Mouse (Mus musculus): ENCODE data around the gene Thra. TPM values are rescaled to one million over a fixed set of nuclear protein-coding genes. Genes with fewer than 3 reads are reported as not detected.
"Not testable (repeated sequence)": the region's sequence is repeated elsewhere in the genome, so short reads cannot be mapped to it uniquely, and the experiment has no call there.

Thra gene
- polyA plus RNA-seq, 1 experiment from 2014 or later: 28.0 TPM

GRCm38 (mm10) chr11:98711046-98711434, 29.4 kb upstream of the Thra start:
- no peak for ATAC-seq (ENCODE audit: low FRiP score, low TSS enrichment)
- 68% methylated on average over 4 of the region's 4 CpGs for WGBS
- Histone ChIP-seq H3K36me3 (ENCODE audit: control insufficient read depth, insufficient read depth, low read length) (peaks cover 66% of the 10 kb centered on the region), H3K9ac (ENCODE audit: low read depth, low read length) (0 out of 2 replicates have a peak overlapping the region, but pooled peaks have one; percentile 12), H3K4me2 (replicated peaks; ENCODE audit: low read depth, low read length) (no peak overlapping the region), H3K4me1 (ENCODE audit: control insufficient read depth, insufficient read depth, low read length) (peaks cover 38% of the 10 kb centered on the region), H3K9me3 (ENCODE audit: control insufficient read depth, low read length) (no peaks in the 10 kb centered on the region), H3K27ac (ENCODE audit: low read depth, low read length) (peak overlapping the region; percentile 37; the same call in 1 of the 2 replicates), H3K4me3 (ENCODE audit: low read length) (no peak overlapping the region), H3K27me3 (ENCODE audit: control insufficient read depth, insufficient read depth, low read length) (no peaks in the 10 kb centered on the region)

- Histone ChIP-seq H3K4me1 (ENCODE audit: control insufficient read depth, insufficient read depth, low read length) (peaks cover 37% of the 10 kb centered on the region), H3K36me3 (ENCODE audit: control insufficient read depth, insufficient read depth, low read length) (peaks cover 57% of the 10 kb centered on the region)
- H3K4me2 ChIP-seq (replicated peaks; ENCODE audit: low read depth, low read length); H3K27ac ChIP-seq (ENCODE audit: low read depth, low read length); H3K9ac ChIP-seq (ENCODE audit: low read depth, low read length); H3K4me3 ChIP-seq (ENCODE audit: low read length); ATAC-seq (ENCODE audit: low FRiP score, low TSS enrichment); H3K27me3 ChIP-seq (ENCODE audit: control insufficient read depth, insufficient read depth, low read length); H3K9me3 ChIP-seq (ENCODE audit: control insufficient read depth, low read length): not testable (repeated sequence)
- 96% methylated on average over 6 of the region's 6 CpGs for WGBS
These were observed 28.4 kb upstream of the Thra start for GRCm38 (mm10) chr11:98712009-98712408.

GRCm38 (mm10) chr11:98713703-98714102, 26.7 kb upstream of the Thra start:
- no peak overlapping the region for H3K4me3 ChIP-seq (ENCODE audit: low read length)
- H3K36me3 ChIP-seq (ENCODE audit: control insufficient read depth, insufficient read depth, low read length): peaks cover 50% of the 10 kb centered on the region
- H3K9me3 ChIP-seq (ENCODE audit: control insufficient read depth, low read length): no peaks in the 10 kb centered on the region
- no peak for ATAC-seq (ENCODE audit: low FRiP score, low TSS enrichment)
- 77% methylated on average over 12 of the region's 12 CpGs for WGBS
- H3K4me1 ChIP-seq (ENCODE audit: control insufficient read depth, insufficient read depth, low read length): peaks cover 20% of the 10 kb centered on the region
- H3K27ac ChIP-seq (ENCODE audit: low read depth, low read length): no peak overlapping the region
- H3K27me3 ChIP-seq (ENCODE audit: control insufficient read depth, insufficient read depth, low read length): no peaks in the 10 kb centered on the region
- no peak overlapping the region for H3K4me2 ChIP-seq (replicated peaks; ENCODE audit: low read depth, low read length)
- no peak overlapping the region for H3K9ac ChIP-seq (ENCODE audit: low read depth, low read length)

DNA sequence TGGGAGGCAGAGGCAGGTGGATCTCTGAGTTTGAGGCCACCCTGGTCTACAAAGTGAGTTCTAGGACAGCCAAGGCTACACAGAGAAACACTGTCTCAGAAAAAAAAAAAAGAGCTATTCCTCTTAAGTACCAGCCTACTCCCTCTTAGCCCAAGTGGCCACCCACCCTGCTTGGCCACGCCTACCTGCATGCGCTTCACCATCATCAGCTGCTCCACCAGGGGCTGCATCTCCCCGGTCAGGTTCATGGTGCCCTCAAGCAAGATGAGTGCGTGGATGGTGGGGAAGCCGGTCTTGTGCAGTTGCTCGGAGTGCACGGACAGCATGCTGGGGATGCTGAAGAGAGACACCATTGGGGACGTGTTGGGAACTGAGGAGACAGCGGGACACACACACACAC, 24.5 kb upstream of the Thra start:
- no peak overlapping the region for H3K9ac ChIP-seq (ENCODE audit: low read depth, low read length)
- 95% methylated on average over 9 of the region's 9 CpGs for WGBS
- no peak overlapping the region for H3K4me3 ChIP-seq (ENCODE audit: low read length)

DNA sequence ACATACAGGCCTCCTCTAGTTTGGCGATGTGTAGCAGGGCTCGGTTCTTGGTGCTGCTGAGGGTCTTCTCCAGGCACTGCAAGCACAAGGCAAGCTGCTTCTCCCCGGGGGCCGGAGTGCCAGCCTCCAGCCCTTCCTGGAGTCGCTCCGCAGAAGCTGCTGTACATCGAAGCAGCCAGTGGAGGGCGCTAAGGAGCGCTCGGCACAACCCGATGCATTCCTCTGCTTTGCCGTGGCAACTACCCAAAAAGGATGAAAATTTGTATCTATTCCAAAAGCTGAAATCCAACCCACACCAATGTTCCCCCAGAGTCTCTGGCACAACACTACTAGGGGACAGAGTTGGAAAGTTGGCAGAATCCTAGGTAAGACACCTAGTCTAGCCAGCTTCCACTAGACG, 22.5 kb upstream of the Thra start:
- Histone ChIP-seq H3K9ac (ENCODE audit: low read depth, low read length) (no peak overlapping the region), H3K4me3 (ENCODE audit: low read length) (no peak overlapping the region), H3K27ac (ENCODE audit: low read depth, low read length) (no peak overlapping the region), H3K27me3 (ENCODE audit: control insufficient read depth, insufficient read depth, low read length) (no peaks in the 10 kb centered on the region), H3K4me2 (replicated peaks; ENCODE audit: low read depth, low read length) (no peak overlapping the region), H3K4me1 (ENCODE audit: control insufficient read depth, insufficient read depth, low read length) (no peaks in the 10 kb centered on the region; the same call in 1 of the 2 replicates), H3K36me3 (ENCODE audit: control insufficient read depth, insufficient read depth, low read length) (peaks cover 27% of the 10 kb centered on the region), H3K9me3 (ENCODE audit: control insufficient read depth, low read length) (no peaks in the 10 kb centered on the region)
- WGBS: 24% methylated on average over 13 of the region's 13 CpGs
- no peak for ATAC-seq (ENCODE audit: low FRiP score, low TSS enrichment)

More for the DNA sequence above, 24.5 kb upstream of the Thra start:
- Histone ChIP-seq H3K27ac (ENCODE audit: low read depth, low read length) (no peak overlapping the region), H3K4me2 (replicated peaks; ENCODE audit: low read depth, low read length) (no peak overlapping the region), H3K9me3 (ENCODE audit: control insufficient read depth, low read length) (no peaks in the 10 kb centered on the region), H3K27me3 (ENCODE audit: control insufficient read depth, insufficient read depth, low read length) (no peaks in the 10 kb centered on the region), H3K4me1 (ENCODE audit: control insufficient read depth, insufficient read depth, low read length) (no peaks in the 10 kb centered on the region; the same call in 1 of the 2 replicates), H3K36me3 (ENCODE audit: control insufficient read depth, insufficient read depth, low read length) (peaks cover 36% of the 10 kb centered on the region)
- no peak for ATAC-seq (ENCODE audit: low FRiP score, low TSS enrichment)

DNA sequence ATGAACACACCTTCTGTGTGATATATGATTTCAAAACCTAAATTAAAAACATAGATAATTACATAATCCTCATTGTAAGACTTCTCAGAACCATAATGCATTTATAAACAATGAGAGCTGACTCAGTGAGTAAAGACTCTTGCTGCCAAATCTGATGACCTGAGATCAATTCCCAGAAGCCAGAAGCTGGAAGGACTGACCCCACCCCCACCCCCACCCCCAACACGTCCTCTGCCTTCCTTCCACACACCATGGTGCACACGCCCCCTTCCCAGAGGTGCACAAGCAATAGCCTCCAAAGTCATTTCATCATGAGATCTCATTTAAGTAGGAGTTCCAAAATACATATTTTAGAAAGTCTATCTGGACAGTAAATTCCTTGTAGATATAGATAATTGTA, 19.7 kb upstream of the Thra start:
- Histone ChIP-seq H3K4me2 (replicated peaks; ENCODE audit: low read depth, low read length) (no peak overlapping the region), H3K9me3 (ENCODE audit: control insufficient read depth, low read length) (no peaks in the 10 kb centered on the region), H3K4me3 (ENCODE audit: low read length) (no peak overlapping the region), H3K4me1 (ENCODE audit: control insufficient read depth, insufficient read depth, low read length) (no peaks in the 10 kb centered on the region; the same call in 1 of the 2 replicates), H3K27ac (ENCODE audit: low read depth, low read length) (no peak overlapping the region), H3K27me3 (ENCODE audit: control insufficient read depth, insufficient read depth, low read length) (no peaks in the 10 kb centered on the region), H3K36me3 (ENCODE audit: control insufficient read depth, insufficient read depth, low read length) (peaks cover 14% of the 10 kb centered on the region), H3K9ac (ENCODE audit: low read depth, low read length) (no peak overlapping the region)
- ATAC-seq (ENCODE audit: low FRiP score, low TSS enrichment): no peak
- 81% methylated on average over 2 of the region's 2 CpGs for WGBS

GRCm38 (mm10) chr11:98721458-98722226, 18.8 kb upstream of the Thra start:
- Histone ChIP-seq H3K36me3 (ENCODE audit: control insufficient read depth, insufficient read depth, low read length) (peaks cover 14% of the 10 kb centered on the region), H3K4me3 (ENCODE audit: low read length) (no peak overlapping the region), H3K9me3 (ENCODE audit: control insufficient read depth, low read length) (no peaks in the 10 kb centered on the region), H3K4me1 (ENCODE audit: control insufficient read depth, insufficient read depth, low read length) (no peaks in the 10 kb centered on the region), H3K9ac (ENCODE audit: low read depth, low read length) (no peak overlapping the region), H3K27ac (ENCODE audit: low read depth, low read length) (no peak overlapping the region), H3K4me2 (replicated peaks; ENCODE audit: low read depth, low read length) (no peak overlapping the region), H3K27me3 (ENCODE audit: control insufficient read depth, insufficient read depth, low read length) (no peaks in the 10 kb centered on the region)
- WGBS: 67% methylated on average over 24 of the region's 24 CpGs
- 0 out of 2 replicates have a peak, but pooled peaks have one; percentile 8 for ATAC-seq (ENCODE audit: low FRiP score, low TSS enrichment)

DNA sequence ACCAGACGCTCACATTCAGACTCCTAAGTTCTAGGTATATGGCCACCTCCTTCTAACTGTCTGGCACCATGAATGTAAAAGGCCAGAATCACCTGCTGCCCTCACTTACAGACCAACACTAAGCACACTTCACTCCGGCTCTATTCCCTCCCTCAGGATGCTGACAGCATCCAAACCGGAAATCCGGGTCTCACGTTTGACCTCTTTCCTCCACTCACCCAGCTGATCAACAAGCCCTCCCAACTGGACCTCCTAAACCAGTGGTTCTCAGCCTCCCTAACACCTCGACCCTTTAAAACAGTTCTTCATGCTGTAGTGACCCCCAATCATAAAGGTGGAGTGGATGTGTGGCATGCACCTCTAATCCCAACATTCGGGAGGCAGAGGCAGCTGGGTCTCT, 17.3 kb upstream of the Thra start:
- Histone ChIP-seq H3K9ac (ENCODE audit: low read depth, low read length) (no peak overlapping the region), H3K4me3 (ENCODE audit: low read length) (no peak overlapping the region), H3K36me3 (ENCODE audit: control insufficient read depth, insufficient read depth, low read length) (peaks cover 21% of the 10 kb centered on the region), H3K27ac (ENCODE audit: low read depth, low read length) (no peak overlapping the region), H3K27me3 (ENCODE audit: control insufficient read depth, insufficient read depth, low read length) (no peaks in the 10 kb centered on the region), H3K9me3 (ENCODE audit: control insufficient read depth, low read length) (no peaks in the 10 kb centered on the region), H3K4me2 (replicated peaks; ENCODE audit: low read depth, low read length) (no peak overlapping the region), H3K4me1 (ENCODE audit: control insufficient read depth, insufficient read depth, low read length) (no peaks in the 10 kb centered on the region)
- WGBS: 74% methylated on average over 7 of the region's 7 CpGs
- ATAC-seq (ENCODE audit: low FRiP score, low TSS enrichment): no peak

GRCm38 (mm10) chr11:98725926-98726506, 14.4 kb upstream of the Thra start:
- H3K27ac ChIP-seq (ENCODE audit: low read depth, low read length): no peak overlapping the region
- H3K27me3 ChIP-seq (ENCODE audit: control insufficient read depth, insufficient read depth, low read length): no peaks in the 10 kb centered on the region
- no peak for ATAC-seq (ENCODE audit: low FRiP score, low TSS enrichment)
- no peak overlapping the region for H3K9ac ChIP-seq (ENCODE audit: low read depth, low read length)
- 95% methylated on average over 15 of the region's 15 CpGs for WGBS
- H3K9me3 ChIP-seq (ENCODE audit: control insufficient read depth, low read length): no peaks in the 10 kb centered on the region
- H3K36me3 ChIP-seq (ENCODE audit: control insufficient read depth, insufficient read depth, low read length): peaks cover 21% of the 10 kb centered on the region
- H3K4me1 ChIP-seq (ENCODE audit: control insufficient read depth, insufficient read depth, low read length): peaks cover 4% of the 10 kb centered on the region; the same call in 1 of the 2 replicates
- no peak overlapping the region for H3K4me3 ChIP-seq (ENCODE audit: low read length)
- no peak overlapping the region for H3K4me2 ChIP-seq (replicated peaks; ENCODE audit: low read depth, low read length)
